Mouse (Mus musculus): ENCODE results near the gene Rapgefl1. TPM values are rescaled to one million over a fixed set of nuclear protein-coding genes. Genes with fewer than 3 reads are reported as not detected.

The Rapgefl1 gene
- polyA plus RNA-seq, 1 experiment from 2014 or later = 0.87 TPM

- H3K4me1 ChIP-seq = peaks cover 49% of the 10 kb centered on the region
- no peaks in the 10 kb centered on the region for H3K9me3 ChIP-seq
- no peak overlapping the region for H3K4me3 ChIP-seq
- DNase-seq (ENCODE audit: low spot score) = no peak
- H3K36me3 ChIP-seq = no peaks in the 10 kb centered on the region
- H3K27ac ChIP-seq = no peak overlapping the region; the same call in 1 of the 2 replicates
- 70% methylated on average over 26 of the region's 26 CpGs for WGBS
- H3K27me3 ChIP-seq (ENCODE audit: insufficient read depth, poor library complexity, severe bottlenecking) = peaks cover 38% of the 10 kb centered on the region
Measured at GRCm38 (mm10) chr11:98850100-98851093, 13.8 kb downstream of the Rapgefl1 start.

- H3K36me3 ChIP-seq = no peaks in the 10 kb centered on the region
Measured at GRCm38 (mm10) chr11:98854116-98854515, 17.5 kb downstream of the Rapgefl1 start.

GRCm38 (mm10) chr11:98854659-98855058, 18.1 kb downstream of the Rapgefl1 start:
- Histone ChIP-seq H3K27me3 (ENCODE audit: insufficient read depth, poor library complexity, severe bottlenecking) (peaks cover 17% of the 10 kb centered on the region; the same call in 1 of the 2 replicates), H3K36me3 (no peaks in the 10 kb centered on the region), H3K4me1 (peaks cover 36% of the 10 kb centered on the region), H3K27ac (no peak overlapping the region), H3K4me3 (no peak overlapping the region), H3K9me3 (no peaks in the 10 kb centered on the region)
- WGBS = 88% methylated on average over 2 of the region's 2 CpGs
- DNase-seq (ENCODE audit: low spot score) = no peak

More at GRCm38 (mm10) chr11:98854116-98854515, 17.5 kb downstream of the Rapgefl1 start:
- H3K4me3 ChIP-seq = no peak overlapping the region
- H3K9me3 ChIP-seq = no peaks in the 10 kb centered on the region
- 89% methylated on average over 8 of the region's 8 CpGs for WGBS
- no peak for DNase-seq (ENCODE audit: low spot score)
- peaks cover 22% of the 10 kb centered on the region for H3K27me3 ChIP-seq (ENCODE audit: insufficient read depth, poor library complexity, severe bottlenecking)
- H3K4me1 ChIP-seq = peaks cover 40% of the 10 kb centered on the region
- no peak overlapping the region for H3K27ac ChIP-seq

GRCm38 (mm10) chr11:98858759-98859731, 22.5 kb downstream of the Rapgefl1 start:
- H3K27ac ChIP-seq = 0 out of 2 replicates have a peak overlapping the region, but pooled peaks have one; percentile 64
- H3K36me3 ChIP-seq = no peaks in the 10 kb centered on the region
- peak; percentile 93 for DNase-seq (ENCODE audit: low spot score)
- no peak overlapping the region for H3K4me3 ChIP-seq
- no peaks in the 10 kb centered on the region for H3K9me3 ChIP-seq
- H3K27me3 ChIP-seq (ENCODE audit: insufficient read depth, poor library complexity, severe bottlenecking) = no peaks in the 10 kb centered on the region
- peaks cover 12% of the 10 kb centered on the region for H3K4me1 ChIP-seq
- 33% methylated on average over 14 of the region's 14 CpGs for WGBS

- no peaks in the 10 kb centered on the region for H3K27me3 ChIP-seq (ENCODE audit: insufficient read depth, poor library complexity, severe bottlenecking)
- H3K36me3 ChIP-seq = peaks cover 23% of the 10 kb centered on the region
- no peaks in the 10 kb centered on the region for H3K9me3 ChIP-seq
- peak within 1 kb of the TSS; percentile 97 for H3K27ac ChIP-seq
- H3K4me1 ChIP-seq = peaks cover 27% of the 10 kb centered on the region
- H3K4me3 ChIP-seq = peak within 1 kb of the TSS; percentile 92
- DNase-seq (ENCODE audit: low spot score) = peak; percentile 98
- 6% methylated on average over 41 of the region's 41 CpGs for WGBS
Measured at GRCm38 (mm10) chr11:98863028-98863750, 26.6 kb downstream of the Rapgefl1 start, which contains the start of gene Wipf2. Gene Wipf2, plus strand, starts transcription at chr11:98863638.

- Histone ChIP-seq H3K9me3 (no peaks in the 10 kb centered on the region), H3K27me3 (ENCODE audit: insufficient read depth, poor library complexity, severe bottlenecking) (no peaks in the 10 kb centered on the region), H3K36me3 (peaks cover 28% of the 10 kb centered on the region), H3K27ac (peak overlapping the region; percentile 97), H3K4me1 (peaks cover 27% of the 10 kb centered on the region), H3K4me3 (peak overlapping the region; percentile 92)
- peak; percentile 89 for DNase-seq (ENCODE audit: low spot score)
- WGBS = under 1% methylated on average over 38 of the region's 39 CpGs
Measured at GRCm38 (mm10) chr11:98863751-98864429, 27.3 kb downstream of the Rapgefl1 start.

GRCm38 (mm10) chr11:98867293-98867692, 30.7 kb downstream of the Rapgefl1 start:
- Histone ChIP-seq H3K4me3 (no peak overlapping the region), H3K4me1 (peaks cover 40% of the 10 kb centered on the region), H3K27ac (no peak overlapping the region), H3K27me3 (ENCODE audit: insufficient read depth, poor library complexity, severe bottlenecking) (no peaks in the 10 kb centered on the region), H3K36me3 (peaks cover 42% of the 10 kb centered on the region), H3K9me3 (no peaks in the 10 kb centered on the region)
- 84% methylated on average over 12 of the region's 12 CpGs for WGBS
- DNase-seq (ENCODE audit: low spot score) = no peak

- peaks cover 28% of the 10 kb centered on the region for H3K4me1 ChIP-seq
- H3K27ac ChIP-seq = no peak overlapping the region
- WGBS = 93% methylated on average over 8 of the region's 8 CpGs
- H3K4me3 ChIP-seq = no peak overlapping the region
- peaks cover 59% of the 10 kb centered on the region for H3K36me3 ChIP-seq
- H3K9me3 ChIP-seq = no peaks in the 10 kb centered on the region
- no peaks in the 10 kb centered on the region for H3K27me3 ChIP-seq (ENCODE audit: insufficient read depth, poor library complexity, severe bottlenecking)
- no peak for DNase-seq (ENCODE audit: low spot score)
Measured at GRCm38 (mm10) chr11:98869906-98870305, 33.3 kb downstream of the Rapgefl1 start.

- Histone ChIP-seq H3K4me3 (no peak overlapping the region), H3K4me1 (peaks cover 28% of the 10 kb centered on the region), H3K27ac (no peak overlapping the region), H3K36me3 (peaks cover 68% of the 10 kb centered on the region), H3K27me3 (ENCODE audit: insufficient read depth, poor library complexity, severe bottlenecking) (no peaks in the 10 kb centered on the region), H3K9me3 (no peaks in the 10 kb centered on the region)
- DNase-seq (ENCODE audit: low spot score) = no peak
- WGBS = 79% methylated on average over 5 of the region's 5 CpGs
Measured at GRCm38 (mm10) chr11:98870791-98871190, 34.2 kb downstream of the Rapgefl1 start.

GRCm38 (mm10) chr11:98871416-98871815, 34.8 kb downstream of the Rapgefl1 start:
- peaks cover 64% of the 10 kb centered on the region for H3K36me3 ChIP-seq
- no peaks in the 10 kb centered on the region for H3K27me3 ChIP-seq (ENCODE audit: insufficient read depth, poor library complexity, severe bottlenecking)
- no peaks in the 10 kb centered on the region for H3K9me3 ChIP-seq
- H3K4me3 ChIP-seq = no peak overlapping the region
- DNase-seq (ENCODE audit: low spot score) = no peak
- 59% methylated on average over 4 of the region's 4 CpGs for WGBS
- 0 out of 2 replicates have a peak overlapping the region, but pooled peaks have one; percentile 4 for H3K27ac ChIP-seq
- H3K4me1 ChIP-seq = peaks cover 28% of the 10 kb centered on the region

- peaks cover 58% of the 10 kb centered on the region for H3K36me3 ChIP-seq
- no peak overlapping the region for H3K27ac ChIP-seq
- no peaks in the 10 kb centered on the region for H3K9me3 ChIP-seq
- WGBS = 45% methylated on average over 4 of the region's 4 CpGs
- H3K4me1 ChIP-seq = peaks cover 28% of the 10 kb centered on the region
- no peak overlapping the region for H3K4me3 ChIP-seq
- DNase-seq (ENCODE audit: low spot score) = no peak
- H3K27me3 ChIP-seq (ENCODE audit: insufficient read depth, poor library complexity, severe bottlenecking) = no peaks in the 10 kb centered on the region
Measured at GRCm38 (mm10) chr11:98872040-98872439, 35.5 kb downstream of the Rapgefl1 start.
